Mouse (Mus musculus) embryonic facial prominence, embryonic 14.5 days (tissue): ENCODE measurements around the gene Bsn. TPM values are rescaled to one million over a fixed set of nuclear protein-coding genes. Genes with fewer than 3 reads are reported as not detected.
A peak's percentile ranks its signal among the peaks of the same experiment; 100 is the strongest.

Source experiments
- ATAC-seq: fragments of 200-750 bp; cut with Nextera tagmentation; 2 replicates; pipeline ENCODE4 v1.8.0; 2017; ENCODE audit warnings: low read depth, moderate number of reproducible peaks, moderate TSS enrichment
- DNase-seq: peaks from one replicate; pipeline ENCODE4 v3.0.0-alpha.2; 2015; ENCODE audit warnings: low spot score
- H3K27ac ChIP-seq: fragments of 300-500 bp; sonication (generic); replicated peaks from 2 replicates; pipeline ENCODE4 v1.5.1; 2014; ENCODE audit warnings: low read depth, mild to moderate bottlenecking, low read length, moderate library complexity
- H3K27me3 ChIP-seq: fragments of 300-500 bp; sonication (generic); replicated peaks from 2 replicates; pipeline ENCODE4 v1.6.1; 2014; ENCODE audit warnings: low read length; ENCODE audit not compliant: control insufficient read depth, insufficient read depth
- H3K36me3 ChIP-seq: fragments of 300-500 bp; sonication (generic); 2 replicates; pipeline ENCODE4 v1.6.1; 2014; ENCODE audit warnings: low read length, mixed read lengths; ENCODE audit not compliant: control insufficient read depth, insufficient read depth
- H3K4me1 ChIP-seq: fragments of 300-500 bp; sonication (generic); 2 replicates; pipeline ENCODE4 v1.6.1; 2014; ENCODE audit warnings: antibody characterized with exemption, low read length; ENCODE audit not compliant: control insufficient read depth, insufficient read depth
- H3K4me2 ChIP-seq: fragments of 300-500 bp; sonication (generic); 2 replicates; pipeline ENCODE4 v1.6.1; 2014; ENCODE audit warnings: low read depth, mild to moderate bottlenecking, low read length, moderate library complexity, mixed read lengths
- H3K4me3 ChIP-seq: fragments of 300-500 bp; sonication (generic); 2 replicates; pipeline ENCODE4 v1.5.1; 2014; ENCODE audit warnings: low read depth, mild to moderate bottlenecking, low read length
- H3K9ac ChIP-seq: fragments of 300-500 bp; sonication (generic); 2 replicates; pipeline ENCODE4 v1.6.1; 2014; ENCODE audit warnings: low read depth, mild to moderate bottlenecking, low read length, moderate library complexity, mixed read lengths
- H3K9me3 ChIP-seq: fragments of 300-500 bp; sonication (generic); 2 replicates; pipeline ENCODE4 v1.6.1; 2016; ENCODE audit warnings: low read length; ENCODE audit not compliant: control insufficient read depth
- WGBS: fragments of 180-500 bp; shearing (Covaris S2); extraction: QIAGEN DNeasy Blood & Tissue Kit; methylation state at CpG from one replicate; pipeline ENCODE4 v1.1.7; 2014; 5-methylcytosine and 5-hydroxymethylcytosine counted together
- microRNA-seq: library from miRNA; unstranded; fragments of <30 nt; microRNA quantifications from one replicate; pipeline ENCODE4, GENCODE M21; 2016; ENCODE audit warnings: borderline number of aligned reads
- polyA plus RNA-seq: library from polyadenylated mRNA; unstranded; fragments of >200 nt; fragmentation: Nextera tagmentation; extraction: Ambion mirVana; gene quantifications from 2 replicates; pipeline ENCODE4 v1.2.1, GENCODE M21; 2014

Gene Bsn
- polyA plus RNA-seq, 1 experiment from 2014 or later = 1.1 TPM

DNA sequence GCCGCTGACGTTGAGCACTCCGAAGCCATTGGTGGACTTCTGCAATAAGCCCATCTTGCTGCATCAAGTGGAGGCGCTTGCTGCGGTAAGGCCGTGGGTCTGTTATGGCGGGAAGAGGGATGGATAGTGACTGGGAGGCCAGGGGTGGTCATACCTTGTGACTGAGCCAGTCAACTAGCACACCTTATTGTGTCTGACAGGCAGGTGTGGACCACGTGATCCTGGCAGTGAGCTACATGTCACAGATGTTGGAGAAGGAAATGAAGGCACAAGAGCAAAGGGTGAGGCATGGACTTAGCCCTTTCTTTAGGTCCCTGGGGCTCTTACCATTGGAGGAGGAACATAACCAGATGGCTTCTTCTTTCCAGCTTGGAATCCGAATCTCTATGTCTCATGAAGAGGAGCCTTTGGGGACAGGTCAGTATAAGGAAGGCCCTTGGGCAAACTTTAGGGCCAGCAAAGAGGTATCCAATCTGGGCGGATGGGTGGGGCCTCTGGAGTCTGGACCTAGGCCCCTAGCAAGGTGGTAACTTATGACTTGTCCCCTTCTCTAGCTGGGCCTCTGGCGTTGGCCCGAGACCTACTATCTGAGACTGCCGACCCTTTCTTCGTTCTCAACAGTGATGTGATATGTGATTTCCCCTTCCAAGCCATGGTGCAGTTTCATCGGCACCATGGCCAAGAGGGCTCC is 140.5 kb downstream of the Bsn start:
- Histone ChIP-seq H3K27me3 (no peaks in the 10 kb centered on the region), H3K4me2 (peak overlapping the region; percentile 66), H3K36me3 (peaks cover 66% of the 10 kb centered on the region), H3K9me3 (no peaks in the 10 kb centered on the region), H3K4me1 (0 out of 2 replicates have a peak, but pooled peaks cover 11% of the 10 kb centered on the region), H3K9ac (peak overlapping the region; percentile 89), H3K27ac (peak overlapping the region; percentile 86), H3K4me3 (peak overlapping the region; percentile 80)
- ATAC-seq = no peak
- DNase-seq = no peak
- 44% methylated on average over 15 of the region's 15 CpGs for WGBS

- ATAC-seq = peak; percentile 94
- Histone ChIP-seq H3K27ac (peak within 1 kb of the TSS; percentile 86), H3K27me3 (no peaks in the 10 kb centered on the region), H3K4me2 (peak within 1 kb of the TSS; percentile 66), H3K9ac (peak within 1 kb of the TSS; percentile 89), H3K4me3 (peak within 1 kb of the TSS; percentile 80), H3K36me3 (peaks cover 61% of the 10 kb centered on the region), H3K4me1 (0 out of 2 replicates have a peak, but pooled peaks cover 11% of the 10 kb centered on the region), H3K9me3 (no peaks in the 10 kb centered on the region)
- WGBS = 0% methylated on average over 17 of the region's 39 CpGs
- DNase-seq = peak; percentile 99
Observed at GRCm38 (mm10) chr9:108049016-108049455, 141.1 kb downstream of the Bsn start, which contains the start of gene Gmppb. TSS of gene Gmppb (plus strand) at chr9:108049242.

GRCm38 (mm10) chr9:108048566-108048955 is 141.6 kb downstream of the Bsn start:
- H3K9ac ChIP-seq = peak overlapping the region; percentile 62
- peak overlapping the region; percentile 80 for H3K4me3 ChIP-seq
- 0 out of 2 replicates have a peak, but pooled peaks cover 11% of the 10 kb centered on the region for H3K4me1 ChIP-seq
- no peaks in the 10 kb centered on the region for H3K9me3 ChIP-seq
- H3K36me3 ChIP-seq = peaks cover 59% of the 10 kb centered on the region
- H3K27me3 ChIP-seq = no peaks in the 10 kb centered on the region
- WGBS = under 1% methylated on average over 19 of the region's 19 CpGs
- H3K4me2 ChIP-seq = peak overlapping the region; percentile 66
- ATAC-seq (peak; percentile 34), DNase-seq (peak; percentile 36)
- H3K27ac ChIP-seq = peak overlapping the region; percentile 85

- H3K9me3 ChIP-seq = no peaks in the 10 kb centered on the region
- peak overlapping the region; percentile 80 for H3K4me3 ChIP-seq
- peak overlapping the region; percentile 85 for H3K27ac ChIP-seq
- whole genome bisulfite sequencing = 41% methylated on average over 17 of the region's 17 CpGs
- 0 out of 2 replicates have a peak, but pooled peaks cover 11% of the 10 kb centered on the region for H3K4me1 ChIP-seq
- peaks cover 61% of the 10 kb centered on the region for H3K36me3 ChIP-seq
- H3K4me2 ChIP-seq = peak overlapping the region; percentile 66
- peak overlapping the region; percentile 62 for H3K9ac ChIP-seq
- H3K27me3 ChIP-seq = no peaks in the 10 kb centered on the region
- ATAC-seq = no peak
- DNase-seq = no peak
Observed at GRCm38 (mm10) chr9:108047601-108048565, 142.3 kb downstream of the Bsn start.

- no peak overlapping the region for H3K27ac ChIP-seq
- 88% methylated on average over 4 of the region's 4 CpGs for WGBS
- H3K4me2 ChIP-seq = no peak overlapping the region
- 0 out of 2 replicates have a peak, but pooled peaks cover 11% of the 10 kb centered on the region for H3K4me1 ChIP-seq
- no peaks in the 10 kb centered on the region for H3K9me3 ChIP-seq
- no peak overlapping the region for H3K4me3 ChIP-seq
- H3K9ac ChIP-seq = no peak overlapping the region
- ATAC-seq (no peak), DNase-seq (no peak)
- no peaks in the 10 kb centered on the region for H3K27me3 ChIP-seq
- H3K36me3 ChIP-seq = peaks cover 66% of the 10 kb centered on the region
Observed at GRCm38 (mm10) chr9:108046582-108046981, 143.6 kb downstream of the Bsn start.

Small RNA genes within 50 kb of the gene (microRNA-seq; reads per million reads assigned to microRNA genes)
- gene Gm47303 (not detected), gene Mir7088 (not detected)

Other genes starting within 250 kb of the Bsn start
- 15.5 and 23.4 TPM in 2 replicates for gene Traip, start 240.2 kb downstream of the Bsn start, polyA plus RNA-seq
- 25.5 and 28.1 TPM in 2 replicates for gene Uba7, start 214.9 kb downstream of the Bsn start, polyA plus RNA-seq
- gene Gm20661, start 207.3 kb downstream of the Bsn start, polyA plus RNA-seq = 5.9 and 6.9 TPM in 2 replicates
- gene Inka1, start 204.5 kb downstream of the Bsn start, polyA plus RNA-seq = 77.7 and 84.8 TPM in 2 replicates
- gene Cdhr4, start 197.9 kb downstream of the Bsn start, polyA plus RNA-seq = 8.6 and 12.5 TPM in 2 replicates
- gene Gm20662, start 194.0 kb downstream of the Bsn start, polyA plus RNA-seq = 0.56 TPM in 1 of 2 replicates, not detected in the other
- 29.0 and 31.5 TPM in 2 replicates for gene Ip6k1, start 187.9 kb downstream of the Bsn start, polyA plus RNA-seq
- gene Gmppb, start 141.1 kb downstream of the Bsn start, polyA plus RNA-seq = 36.6 and 37.0 TPM in 2 replicates
- 4.1 and 4.6 TPM in 2 replicates for gene Amigo3, start 137.2 kb downstream of the Bsn start, polyA plus RNA-seq
- gene Mst1, start 109.9 kb downstream of the Bsn start, polyA plus RNA-seq = 0.89 and 1.5 TPM in 2 replicates
- 22.9 and 30.2 TPM in 2 replicates for gene Rnf123, start 107.0 kb downstream of the Bsn start, polyA plus RNA-seq
- gene Apeh, start 95.8 kb downstream of the Bsn start, polyA plus RNA-seq = 39.9 and 48.6 TPM in 2 replicates
- gene Dag1, start 73.6 kb upstream of the Bsn start, polyA plus RNA-seq = 101 and 107 TPM in 2 replicates
- 38.6 and 38.9 TPM in 2 replicates for gene Nicn1, start 100.0 kb upstream of the Bsn start, polyA plus RNA-seq
- gene Amt, start 106.5 kb upstream of the Bsn start, polyA plus RNA-seq = 6.1 and 6.2 TPM in 2 replicates
- 326 and 351 TPM in 2 replicates for gene Rhoa, start 115.7 kb upstream of the Bsn start, polyA plus RNA-seq
- 38.2 and 47.8 TPM in 2 replicates for gene Tcta, start 115.8 kb upstream of the Bsn start, polyA plus RNA-seq
- 671 and 689 TPM in 2 replicates for gene Gpx1, start 148.5 kb upstream of the Bsn start, polyA plus RNA-seq
- 88.9 and 94.2 TPM in 2 replicates for gene Usp4, start 157.5 kb upstream of the Bsn start, polyA plus RNA-seq
- 0.18 and 0.58 TPM in 2 replicates for gene 1700102P08Rik, start 202.4 kb upstream of the Bsn start, polyA plus RNA-seq
- 1.1 and 1.5 TPM in 2 replicates for gene Ccdc36, start 238.1 kb upstream of the Bsn start, polyA plus RNA-seq
- not detected in 2 replicates for gene BC048562, start 246.1 kb upstream of the Bsn start, polyA plus RNA-seq